Mouse (Mus musculus) myocyte (in vitro differentiated cells): ENCODE data around the gene Rnf11.

Experiments used
- CEBPB ChIP-seq: IDR thresholded peaks from 2 replicates; pipeline ENCODE4 v1.6.1; 2011; ENCODE audit warnings: mild to moderate bottlenecking, moderate library complexity; ENCODE audit not compliant: poor library complexity, insufficient read depth, severe bottlenecking
- POLR2A ChIP-seq: IDR thresholded peaks from one replicate; pipeline ENCODE4 v1.6.1; 2011; ENCODE audit warnings: low read depth, mild to moderate bottlenecking, control low read depth, moderate library complexity; ENCODE audit not compliant: insufficient read length

GRCm38 (mm10) chr4:109432668-109433375 lies 51.7 kb downstream of the Rnf11 start:
- no peak for TF ChIP-seq CEBPB
- TF ChIP-seq POLR2A = no peak
